Mouse (Mus musculus) kidney, embryonic 16.5 days (tissue): ENCODE data around the gene Ttf1. TPM values are rescaled to one million over a fixed set of nuclear protein-coding genes. Genes with fewer than 3 reads are reported as not detected.

ENCODE experiments used
- ATAC-seq: fragments of 200-750 bp; cut with Nextera tagmentation; 2 replicates; pipeline ENCODE4 v1.8.0; 2017; ENCODE audit warnings: moderate TSS enrichment; ENCODE audit not compliant: low FRiP score, low TSS enrichment
- H3K27ac ChIP-seq: fragments of 300-500 bp; sonication (generic); 2 replicates; pipeline ENCODE4 v1.5.1; 2014; ENCODE audit warnings: low read length
- H3K27me3 ChIP-seq: fragments of 300-500 bp; sonication (generic); 2 replicates; pipeline ENCODE4 v1.6.1; 2014; ENCODE audit warnings: low read length, control low read depth, mixed read lengths; ENCODE audit not compliant: insufficient read depth
- H3K36me3 ChIP-seq: fragments of 300-500 bp; sonication (generic); 2 replicates; pipeline ENCODE4 v1.6.1; 2014; ENCODE audit warnings: low read length, control low read depth, mixed read lengths; ENCODE audit not compliant: insufficient read depth
- H3K4me1 ChIP-seq: fragments of 300-500 bp; sonication (generic); 2 replicates; pipeline ENCODE4 v1.6.1; 2014; ENCODE audit warnings: low read length, control low read depth, mixed read lengths; ENCODE audit not compliant: insufficient read depth
- H3K4me2 ChIP-seq: fragments of 300-500 bp; sonication (generic); replicated peaks from 2 replicates; pipeline ENCODE4 v1.6.1; 2014; ENCODE audit warnings: low read depth, low read length
- H3K4me3 ChIP-seq: fragments of 300-500 bp; sonication (generic); 2 replicates; pipeline ENCODE4 v1.5.1; 2014; ENCODE audit warnings: mild to moderate bottlenecking, low read length
- H3K9ac ChIP-seq: fragments of 300-500 bp; sonication (generic); replicated peaks from 2 replicates; pipeline ENCODE4 v1.6.1; 2014; ENCODE audit warnings: low read length
- H3K9me3 ChIP-seq: fragments of 300-500 bp; sonication (generic); 2 replicates; pipeline ENCODE4 v1.6.1; 2016; ENCODE audit warnings: low read length, control low read depth
- WGBS: fragments of 180-500 bp; shearing (Covaris S2); extraction: QIAGEN DNeasy Blood & Tissue Kit; methylation state at CpG from one replicate; pipeline ENCODE4 v1.1.7; 2014; 5-methylcytosine and 5-hydroxymethylcytosine counted together
- polyA plus RNA-seq: library from polyadenylated mRNA; unstranded; fragments of >200 nt; fragmentation: Nextera tagmentation; extraction: Ambion mirVana; gene quantifications from 2 replicates; pipeline ENCODE4 v1.2.1, GENCODE M21; 2015

Ttf1 gene
- polyA plus RNA-seq, 1 experiment from 2014 or later = 10.2 TPM

DNA sequence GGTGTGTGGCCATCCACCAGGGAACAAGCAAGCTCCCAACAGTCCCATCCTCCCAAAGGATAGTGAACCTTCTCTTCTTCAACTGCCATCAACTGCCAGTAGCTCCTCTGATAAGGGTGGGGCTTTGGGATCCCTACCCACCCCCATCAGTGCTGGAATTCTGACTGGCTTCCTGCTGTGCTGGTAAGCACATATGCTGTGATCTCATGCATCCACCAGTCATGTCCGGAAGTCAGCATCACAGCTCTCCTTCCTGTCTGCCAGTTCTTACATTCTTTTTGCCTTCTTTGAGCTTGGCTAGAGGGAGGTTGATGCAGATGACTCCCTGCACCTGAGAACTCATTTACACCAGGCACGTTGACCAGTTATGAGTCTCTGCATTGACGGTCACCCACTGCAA lies 62.4 kb downstream of the Ttf1 start:
- H3K27me3 ChIP-seq = no peaks in the 10 kb centered on the region
- H3K27ac ChIP-seq = no peak overlapping the region
- H3K4me3 ChIP-seq = no peak overlapping the region
- 69% methylated on average over 3 of the region's 3 CpGs for WGBS
- no peak overlapping the region for H3K4me2 ChIP-seq
- peaks cover 8% of the 10 kb centered on the region for H3K4me1 ChIP-seq
- no peaks in the 10 kb centered on the region for H3K9me3 ChIP-seq
- no peak overlapping the region for H3K9ac ChIP-seq
- H3K36me3 ChIP-seq = 0 out of 2 replicates have a peak, but pooled peaks cover 4% of the 10 kb centered on the region
- no peak for ATAC-seq

- peak within 1 kb of the TSS; percentile 79 for H3K4me3 ChIP-seq
- no peaks in the 10 kb centered on the region for H3K27me3 ChIP-seq
- peak within 1 kb of the TSS; percentile 63 for H3K4me2 ChIP-seq
- no peaks in the 10 kb centered on the region for H3K9me3 ChIP-seq
- no peak for ATAC-seq
- peak within 1 kb of the TSS; percentile 96 for H3K27ac ChIP-seq
- H3K9ac ChIP-seq = peak within 1 kb of the TSS; percentile 85
- H3K4me1 ChIP-seq = peaks cover 8% of the 10 kb centered on the region
- 64% methylated on average over 14 of the region's 14 CpGs for WGBS
- H3K36me3 ChIP-seq = peaks cover 9% of the 10 kb centered on the region; the same call in 1 of the 2 replicates
Observed at GRCm38 (mm10) chr2:29123907-29124569, 64.0 kb downstream of the Ttf1 start, which contains the start of gene Setx. Gene Setx (plus strand): TSS chr2:29124181.

- H3K4me3 ChIP-seq = peak overlapping the region; percentile 79
- H3K4me1 ChIP-seq = peaks cover 8% of the 10 kb centered on the region
- ATAC-seq = no peak
- H3K9me3 ChIP-seq = no peaks in the 10 kb centered on the region
- no peaks in the 10 kb centered on the region for H3K27me3 ChIP-seq
- peaks cover 13% of the 10 kb centered on the region; the same call in 1 of the 2 replicates for H3K36me3 ChIP-seq
- peak overlapping the region; percentile 51 for H3K9ac ChIP-seq
- under 1% methylated on average over 24 of the region's 24 CpGs for WGBS
- H3K27ac ChIP-seq = peak overlapping the region; percentile 54
- peak overlapping the region; percentile 63 for H3K4me2 ChIP-seq
Observed at GRCm38 (mm10) chr2:29124571-29124935, 64.5 kb downstream of the Ttf1 start.

DNA sequence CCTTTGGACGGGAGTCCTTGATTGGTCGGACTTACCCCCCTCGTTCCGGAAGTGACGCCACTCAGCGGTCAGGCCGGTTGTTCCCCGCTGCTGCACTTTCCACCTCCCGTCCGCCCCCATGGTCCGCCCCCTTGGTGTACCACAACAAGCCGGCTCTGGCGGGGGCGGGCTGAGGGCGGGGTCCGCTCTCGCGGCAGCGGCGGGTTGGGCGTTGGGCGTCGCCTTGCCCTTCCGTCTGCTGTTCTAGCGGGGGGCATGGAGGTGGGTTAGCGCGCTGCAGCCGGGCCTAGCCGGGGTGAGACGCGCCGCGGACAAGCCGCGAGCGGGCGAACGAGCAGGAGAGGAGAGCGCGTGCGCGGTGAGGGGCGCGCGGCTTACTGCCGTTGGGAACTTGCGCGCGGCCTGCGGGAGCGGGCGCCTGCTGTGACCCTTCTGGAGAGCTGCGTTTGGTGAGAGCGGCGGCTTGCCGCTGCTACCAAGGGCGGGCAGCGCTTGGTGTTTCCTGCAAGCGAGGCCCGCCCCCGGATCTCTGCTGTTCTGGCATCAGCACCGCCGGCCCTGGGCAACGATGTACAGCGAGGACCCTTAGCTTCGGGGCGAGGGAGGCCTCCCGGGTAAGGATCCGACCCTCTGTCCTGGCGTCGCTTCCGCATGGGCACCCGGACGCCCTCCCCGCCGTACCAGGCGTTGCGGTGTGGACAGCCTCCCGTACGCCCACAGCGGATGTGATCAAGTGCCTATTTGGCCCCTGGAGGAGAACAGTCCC lies 65.1 kb downstream of the Ttf1 start:
- under 1% methylated on average over 81 of the region's 81 CpGs for WGBS
- no peaks in the 10 kb centered on the region for H3K9me3 ChIP-seq

GRCm38 (mm10) chr2:29130118-29130899 lies 70.2 kb downstream of the Ttf1 start:
- Histone ChIP-seq H3K27ac (no peak overlapping the region), H3K4me1 (peaks cover 8% of the 10 kb centered on the region), H3K4me2 (no peak overlapping the region), H3K4me3 (no peak overlapping the region), H3K36me3 (peaks cover 38% of the 10 kb centered on the region), H3K9me3 (no peaks in the 10 kb centered on the region), H3K9ac (no peak overlapping the region), H3K27me3 (no peaks in the 10 kb centered on the region)
- WGBS = 90% methylated on average over 7 of the region's 7 CpGs
- ATAC-seq = no peak

More for the DNA sequence above, 65.1 kb downstream of the Ttf1 start:
- peak overlapping the region; percentile 63 for H3K4me2 ChIP-seq
- peak overlapping the region; percentile 79 for H3K4me3 ChIP-seq
- peaks cover 8% of the 10 kb centered on the region for H3K4me1 ChIP-seq
- ATAC-seq = peak; percentile 99
- peaks cover 19% of the 10 kb centered on the region for H3K36me3 ChIP-seq
- peak overlapping the region; percentile 96 for H3K27ac ChIP-seq
- H3K27me3 ChIP-seq = no peaks in the 10 kb centered on the region
- peak overlapping the region; percentile 85 for H3K9ac ChIP-seq

- Histone ChIP-seq H3K36me3 (peaks cover 39% of the 10 kb centered on the region), H3K9ac (no peak overlapping the region), H3K4me1 (no peaks in the 10 kb centered on the region), H3K9me3 (no peaks in the 10 kb centered on the region), H3K4me2 (no peak overlapping the region), H3K27me3 (no peaks in the 10 kb centered on the region), H3K4me3 (no peak overlapping the region), H3K27ac (no peak overlapping the region)
- no peak for ATAC-seq
Observed at GRCm38 (mm10) chr2:29135161-29135560, 75.1 kb downstream of the Ttf1 start.

Other genes starting within 250 kb of the Ttf1 start
- 16.0 and 16.7 TPM in 2 replicates for gene Gtf3c4, start 219.9 kb upstream of the Ttf1 start, polyA plus RNA-seq
- gene Ddx31, start 219.9 kb upstream of the Ttf1 start, polyA plus RNA-seq = 14.1 and 14.3 TPM in 2 replicates
- gene Barhl1, start 143.6 kb upstream of the Ttf1 start, polyA plus RNA-seq = not detected in 2 replicates
- gene Cfap77, start 5.2 kb upstream of the Ttf1 start, polyA plus RNA-seq = 0.23 and 0.35 TPM in 2 replicates
- 8.0 and 8.9 TPM in 2 replicates for gene Setx, start 63.9 kb downstream of the Ttf1 start, polyA plus RNA-seq
- gene Ntng2, start 192.7 kb downstream of the Ttf1 start, polyA plus RNA-seq = 5.1 TPM in 2 replicates